Mouse (Mus musculus) lung, postnatal 0 days (tissue): ENCODE data around the gene Rnaset2a.
"Not testable (repeated sequence)": the region's sequence is repeated elsewhere in the genome, so short reads cannot be mapped to it uniquely, and the experiment has no call there.

Source experiments
- CTCF ChIP-seq: IDR thresholded peaks from 2 replicates; pipeline ENCODE4 v1.5.1; 2016; ENCODE audit warnings: antibody characterized with exemption, mild to moderate bottlenecking
- EP300 ChIP-seq: IDR thresholded peaks from 2 replicates; pipeline ENCODE4 v1.6.1; 2016; ENCODE audit warnings: antibody characterized with exemption, mild to moderate bottlenecking, control low read depth

DNA sequence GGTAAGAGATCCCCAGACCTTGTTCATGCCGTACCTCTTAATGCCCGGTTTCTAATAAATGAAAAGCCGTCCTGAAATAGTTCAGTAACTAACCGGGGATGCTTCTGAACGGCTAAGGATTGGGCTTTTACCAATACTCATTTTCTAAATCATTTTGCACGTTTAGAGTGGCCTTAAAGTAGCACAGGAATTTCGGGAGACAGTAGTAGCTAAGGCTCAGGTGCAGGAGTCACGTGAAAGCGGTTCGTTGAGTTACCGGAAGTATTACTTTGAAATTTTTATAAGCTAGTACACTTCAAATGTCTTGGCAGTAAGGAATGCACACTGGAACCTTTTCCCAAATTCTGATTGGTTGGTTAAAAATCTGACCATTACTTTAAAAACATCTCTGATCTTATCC is 18.1 kb upstream of the Rnaset2a start:
- not testable (repeated sequence) for TF ChIP-seq EP300, CTCF
